Mouse (Mus musculus) thymus, postnatal 4 days (tissue): ENCODE measurements around the gene Tlr8.
"Not testable (repeated sequence)": the region's sequence is repeated elsewhere in the genome, so short reads cannot be mapped to it uniquely, and the experiment has no call there.

Experiments
- DNase-seq: peaks from one replicate; pipeline ENCODE4 v3.0.0; 2021

The Tlr8 gene

GRCm38 (mm10) chrX:167264086-167264485 lies at the start of gene Tlr8:
Gene Tlr8 (minus strand): TSS chrX:167264329.
- no peak for DNase-seq

GRCm38 (mm10) chrX:167302061-167302460 lies 37.9 kb upstream of the Tlr8 start:
- DNase-seq, result not testable (repeated sequence)

- DNase-seq, result peak; percentile 81
Measured at GRCm38 (mm10) chrX:167276953-167277352, 12.8 kb upstream of the Tlr8 start.

- DNase-seq, result peak; percentile 6
Measured at GRCm38 (mm10) chrX:167276551-167276950, 12.4 kb upstream of the Tlr8 start.

GRCm38 (mm10) chrX:167263530-167263929 lies 599 bp downstream of the Tlr8 start:
- no peak for DNase-seq

- DNase-seq, result no peak
Measured at GRCm38 (mm10) chrX:167241736-167242135, 22.4 kb downstream of the Tlr8 start.

- no peak for DNase-seq
Measured at GRCm38 (mm10) chrX:167239293-167239921, 24.7 kb downstream of the Tlr8 start.

GRCm38 (mm10) chrX:167233104-167233687 lies 30.9 kb downstream of the Tlr8 start:
- peak; percentile 86 for DNase-seq

- DNase-seq, result peak; percentile 38
Measured at GRCm38 (mm10) chrX:167231150-167231549, 33.0 kb downstream of the Tlr8 start.

- no peak for DNase-seq
Measured at GRCm38 (mm10) chrX:167229819-167230218, 34.3 kb downstream of the Tlr8 start.

GRCm38 (mm10) chrX:167229206-167229605 lies 34.9 kb downstream of the Tlr8 start:
- DNase-seq, result peak; percentile 87

- peak; percentile 8 for DNase-seq
Measured at GRCm38 (mm10) chrX:167227756-167228155, 36.4 kb downstream of the Tlr8 start.

- DNase-seq, result peak; percentile 62
Measured at GRCm38 (mm10) chrX:167227138-167227537, 37.0 kb downstream of the Tlr8 start.

- peak; percentile 54 for DNase-seq
Measured at GRCm38 (mm10) chrX:167226570-167226969, 37.6 kb downstream of the Tlr8 start.

- DNase-seq, result peak; percentile 55
Measured at GRCm38 (mm10) chrX:167212707-167213106, 51.4 kb downstream of the Tlr8 start.

- peak; percentile 30 for DNase-seq
Measured at GRCm38 (mm10) chrX:167211871-167212555, 52.1 kb downstream of the Tlr8 start.

- DNase-seq, result no peak
Measured at GRCm38 (mm10) chrX:167210319-167210728, 53.8 kb downstream of the Tlr8 start.

- DNase-seq, result no peak
Measured at GRCm38 (mm10) chrX:167209828-167210227, 54.3 kb downstream of the Tlr8 start.

- peak; percentile 87 for DNase-seq
Measured at GRCm38 (mm10) chrX:167208978-167209754, 55.0 kb downstream of the Tlr8 start, which contains the start of gene Tmsb4x. Gene Tmsb4x (minus strand): TSS chrX:167209315.

GRCm38 (mm10) chrX:167208506-167208820 lies 55.7 kb downstream of the Tlr8 start:
- DNase-seq, result peak; percentile 61

- peak; percentile 62 for DNase-seq
Measured at GRCm38 (mm10) chrX:167207741-167208505, 56.2 kb downstream of the Tlr8 start.

GRCm38 (mm10) chrX:167205813-167206520 lies 58.2 kb downstream of the Tlr8 start:
- no peak for DNase-seq
